Mouse (Mus musculus): Measurements from ENCODE around the gene Adamts4. TPM values are rescaled to one million over a fixed set of nuclear protein-coding genes. Genes with fewer than 3 reads are reported as not detected.

Adamts4 gene
- polyA plus RNA-seq, 1 experiment from 2014 or later = 3.0 TPM

DNA sequence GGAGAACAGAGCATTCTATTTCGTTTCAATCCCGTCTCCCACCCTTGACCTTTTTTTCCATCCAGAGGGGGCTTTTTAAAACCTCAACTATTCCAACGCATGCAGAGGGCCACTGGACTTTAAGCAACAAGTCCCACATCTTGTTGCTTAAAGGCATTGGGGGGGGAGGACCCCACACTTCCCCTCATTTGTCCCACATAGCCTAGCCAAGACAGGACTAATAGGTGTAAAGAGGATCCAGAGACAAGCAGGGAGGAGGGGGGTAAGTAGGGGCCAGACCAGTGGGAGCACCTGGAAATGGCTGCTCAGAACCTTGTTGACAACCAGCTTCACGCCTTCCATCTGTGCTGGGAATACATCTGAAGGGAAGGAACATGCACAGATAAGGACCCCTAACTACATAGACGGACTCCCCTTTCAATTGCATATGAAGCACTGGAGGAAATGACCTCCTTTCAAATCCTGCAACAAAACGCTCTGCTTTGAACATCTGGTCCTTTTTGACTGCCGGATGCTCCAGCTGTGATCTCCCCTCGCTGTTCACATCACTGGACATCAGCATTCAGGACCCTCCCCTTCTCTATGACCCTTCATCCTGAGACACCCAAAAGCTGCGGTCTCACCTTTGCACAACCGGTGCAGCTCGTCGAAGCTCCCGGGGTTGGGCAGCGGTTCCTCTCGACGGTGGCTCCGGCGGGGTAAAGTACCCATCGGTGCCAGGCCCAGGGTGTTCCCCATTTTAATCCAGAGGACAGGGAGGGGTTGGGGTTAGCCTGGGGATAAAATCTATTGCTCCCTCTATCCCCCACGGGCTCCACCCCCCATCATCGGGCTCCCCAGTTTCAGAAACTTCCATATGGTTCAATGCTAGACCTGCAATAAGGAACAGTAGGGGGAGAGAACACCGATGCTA is 28.7 kb upstream of the Adamts4 start:
- WGBS = 5% methylated on average over 22 of the region's 22 CpGs
- no peak; the same call in none of the 2 replicates for ATAC-seq (ENCODE audit: low read depth)

DNA sequence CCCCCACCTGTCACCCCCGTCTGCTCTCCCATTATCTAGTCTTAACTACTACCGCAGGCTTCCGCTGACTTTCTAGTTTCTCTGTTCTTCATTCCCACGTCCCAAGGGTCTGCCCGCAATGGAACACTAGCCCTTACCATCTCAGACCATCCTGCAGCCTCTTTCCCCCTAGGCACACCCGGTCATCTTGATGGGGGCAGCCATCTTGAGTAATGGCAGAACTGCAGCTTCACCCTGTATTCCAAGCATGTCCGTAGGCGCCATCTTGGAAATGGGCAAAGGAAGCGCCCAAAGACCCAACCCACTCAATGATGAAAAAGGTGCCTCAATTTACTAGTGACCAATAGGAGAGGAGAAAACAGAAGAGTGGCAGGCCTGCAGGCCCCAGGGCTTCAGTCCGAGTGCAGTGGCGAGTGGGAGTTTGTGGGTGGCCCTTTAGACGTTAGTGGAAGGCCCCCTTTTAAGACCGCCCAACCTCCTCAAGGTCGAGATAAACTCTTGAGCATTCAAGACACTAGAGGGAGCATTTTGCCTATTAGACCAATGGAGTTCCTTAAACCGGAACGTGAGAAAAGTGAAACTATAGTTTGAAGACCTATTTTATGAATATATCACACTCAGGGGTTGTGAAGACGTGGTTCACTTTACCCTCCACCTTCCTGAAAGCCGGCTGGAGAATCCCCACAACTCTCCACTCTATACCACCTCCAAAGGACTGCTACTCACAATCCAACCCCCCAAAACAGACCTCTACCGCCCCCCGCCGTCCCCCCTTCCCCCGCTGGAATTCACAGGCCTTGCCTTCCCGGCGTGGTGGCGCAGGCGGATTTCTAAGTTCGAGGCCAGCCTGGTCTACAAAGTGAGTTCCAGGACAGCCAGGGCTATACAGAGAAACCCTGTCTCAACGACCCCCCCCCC is 27.7 kb upstream of the Adamts4 start, which contains the start of gene Tomm40l:
Gene Tomm40l (minus strand): TSS at position 277 of the 918 bp plus-strand sequence.
- Histone ChIP-seq H3K27ac (replicated peaks) (peak within 1 kb of the TSS; percentile 63), H3K36me3 (peaks cover 27% of the 10 kb centered on the region), H3K9me3 (no peaks in the 10 kb centered on the region), H3K4me2 (peak within 1 kb of the TSS; percentile 82), H3K9ac (peak within 1 kb of the TSS; percentile 76), H3K4me1 (replicated peaks) (peaks cover 19% of the 10 kb centered on the region), H3K27me3 (no peaks in the 10 kb centered on the region), H3K4me3 (peak within 1 kb of the TSS; percentile 52)
- 2% methylated on average over 28 of the region's 28 CpGs for WGBS
- peak; percentile 95 for ATAC-seq (ENCODE audit: low read depth)

More for the DNA sequence above, 28.7 kb upstream of the Adamts4 start:
- H3K4me2 ChIP-seq = peak overlapping the region; percentile 82
- no peaks in the 10 kb centered on the region for H3K27me3 ChIP-seq
- peaks cover 27% of the 10 kb centered on the region for H3K36me3 ChIP-seq
- H3K9me3 ChIP-seq = no peaks in the 10 kb centered on the region
- H3K4me3 ChIP-seq = peak overlapping the region; percentile 52
- H3K9ac ChIP-seq = peak overlapping the region; percentile 76
- peaks cover 19% of the 10 kb centered on the region for H3K4me1 ChIP-seq (replicated peaks)
- peak overlapping the region; percentile 20; the same call in 1 of the 2 replicates for H3K27ac ChIP-seq (replicated peaks)

DNA sequence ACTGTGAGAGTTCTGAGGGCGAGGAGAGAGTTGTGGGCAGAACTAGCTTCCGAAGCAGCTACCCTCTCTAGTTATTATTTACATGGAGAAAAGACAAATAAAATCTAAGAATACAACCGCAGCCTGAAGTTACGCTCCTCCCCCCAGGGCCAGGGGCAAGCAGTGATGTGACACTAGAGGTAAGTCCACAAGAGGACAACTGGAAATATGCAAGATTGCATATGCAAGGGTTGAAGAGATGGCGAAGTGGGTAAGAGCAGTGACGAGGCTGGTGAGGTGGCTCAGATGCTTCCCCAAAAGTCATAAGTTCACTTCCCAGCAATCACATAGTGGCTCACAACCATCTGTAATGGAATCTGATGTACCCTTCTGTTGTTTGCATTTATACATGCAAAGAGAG is 27.1 kb upstream of the Adamts4 start:
- peaks cover 19% of the 10 kb centered on the region for H3K4me1 ChIP-seq (replicated peaks)
- H3K4me2 ChIP-seq = peak overlapping the region; percentile 82
- no peak overlapping the region for H3K9ac ChIP-seq
- peak overlapping the region; percentile 52; the same call in 1 of the 2 replicates for H3K4me3 ChIP-seq
- H3K27me3 ChIP-seq = no peaks in the 10 kb centered on the region
- ATAC-seq (ENCODE audit: low read depth) = no peak
- H3K36me3 ChIP-seq = peaks cover 21% of the 10 kb centered on the region
- no peaks in the 10 kb centered on the region for H3K9me3 ChIP-seq
- WGBS = 90% methylated on average over 6 of the region's 6 CpGs
- H3K27ac ChIP-seq (replicated peaks) = peak overlapping the region; percentile 63

DNA sequence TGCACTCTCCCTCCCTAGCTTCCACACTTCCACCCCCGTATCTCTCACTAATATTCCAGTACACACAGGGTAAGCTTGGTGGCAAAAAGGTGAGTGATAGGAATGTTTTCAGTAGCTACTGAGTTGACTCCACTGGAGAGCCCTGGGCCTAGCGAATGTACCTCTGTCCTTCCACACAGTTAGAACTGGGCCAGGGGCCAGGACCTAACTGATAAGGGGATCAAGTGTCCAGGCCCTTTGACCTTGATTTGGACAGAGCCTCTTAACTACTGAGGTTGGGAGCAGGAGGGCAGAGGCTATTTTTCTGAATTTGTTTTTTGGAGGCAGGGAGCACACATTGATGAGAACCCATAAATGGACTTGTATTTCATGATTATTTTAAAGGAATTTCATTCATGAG is 26.4 kb upstream of the Adamts4 start:
- H3K27ac ChIP-seq (replicated peaks) = no peak overlapping the region
- H3K36me3 ChIP-seq = peaks cover 15% of the 10 kb centered on the region
- H3K4me1 ChIP-seq (replicated peaks) = peaks cover 19% of the 10 kb centered on the region
- H3K9ac ChIP-seq = no peak overlapping the region
- ATAC-seq (ENCODE audit: low read depth) = no peak
- H3K27me3 ChIP-seq = no peaks in the 10 kb centered on the region
- WGBS = 97% methylated on average over 2 of the region's 2 CpGs
- no peak overlapping the region for H3K4me3 ChIP-seq
- no peak overlapping the region for H3K4me2 ChIP-seq
- no peaks in the 10 kb centered on the region for H3K9me3 ChIP-seq

DNA sequence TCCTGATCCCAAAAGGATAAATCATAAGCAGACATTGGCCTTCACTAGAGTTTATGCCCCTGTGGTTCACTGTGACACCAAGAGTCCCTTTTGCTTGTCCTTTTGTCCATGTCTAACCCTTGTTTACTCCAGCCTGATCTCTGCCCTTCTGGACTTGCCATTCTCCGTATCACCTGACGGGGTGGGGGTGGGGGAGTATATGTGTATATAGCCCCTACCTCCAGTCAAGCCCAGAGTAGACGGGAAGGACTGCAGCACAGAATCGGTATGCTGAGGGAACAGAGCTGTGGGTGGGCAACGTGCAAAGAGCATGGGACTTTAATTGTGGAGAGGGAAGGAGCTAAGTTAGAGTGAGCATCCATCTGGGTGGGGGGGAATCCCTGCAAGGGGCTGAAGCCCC is 25.4 kb upstream of the Adamts4 start, which contains the start of gene Apoa2:
Gene Apoa2 (plus strand): TSS at position 198 of the 400 bp plus-strand sequence.
- no peak for ATAC-seq (ENCODE audit: low read depth)
- Histone ChIP-seq H3K4me2 (no peak within 1 kb of the TSS), H3K9ac (no peak within 1 kb of the TSS), H3K36me3 (peaks cover 5% of the 10 kb centered on the region), H3K27me3 (no peaks in the 10 kb centered on the region), H3K9me3 (no peaks in the 10 kb centered on the region), H3K4me3 (no peak within 1 kb of the TSS), H3K4me1 (replicated peaks) (peaks cover 19% of the 10 kb centered on the region), H3K27ac (replicated peaks) (no peak within 1 kb of the TSS)
- WGBS = 83% methylated on average over 5 of the region's 5 CpGs

DNA sequence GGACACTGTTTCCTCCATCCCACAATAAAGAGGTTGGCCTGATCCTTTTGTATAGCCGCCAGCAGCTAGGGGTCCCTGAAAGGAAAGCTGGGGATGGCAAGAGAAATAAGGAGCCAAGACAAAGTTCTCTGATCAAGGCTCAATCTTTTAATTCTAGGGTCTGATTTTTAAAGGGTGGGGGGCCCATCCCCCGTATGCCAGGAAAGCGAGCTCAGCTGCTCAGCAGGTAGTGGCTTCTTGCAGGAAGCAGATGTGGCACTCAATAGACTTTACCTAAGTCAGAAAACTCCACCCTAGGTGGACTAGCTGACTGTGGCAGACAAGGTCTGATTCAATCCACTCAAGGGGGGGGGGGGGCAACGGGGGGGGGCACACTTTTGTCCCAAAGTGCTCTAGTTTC is 23.4 kb upstream of the Adamts4 start:
- Histone ChIP-seq H3K36me3 (no peaks in the 10 kb centered on the region), H3K27me3 (no peaks in the 10 kb centered on the region), H3K4me3 (no peak overlapping the region), H3K4me2 (no peak overlapping the region), H3K27ac (replicated peaks) (no peak overlapping the region), H3K9ac (no peak overlapping the region), H3K4me1 (replicated peaks) (peaks cover 6% of the 10 kb centered on the region), H3K9me3 (no peaks in the 10 kb centered on the region)
- ATAC-seq (ENCODE audit: low read depth) = no peak
- 53% methylated on average over 4 of the region's 4 CpGs for WGBS

DNA sequence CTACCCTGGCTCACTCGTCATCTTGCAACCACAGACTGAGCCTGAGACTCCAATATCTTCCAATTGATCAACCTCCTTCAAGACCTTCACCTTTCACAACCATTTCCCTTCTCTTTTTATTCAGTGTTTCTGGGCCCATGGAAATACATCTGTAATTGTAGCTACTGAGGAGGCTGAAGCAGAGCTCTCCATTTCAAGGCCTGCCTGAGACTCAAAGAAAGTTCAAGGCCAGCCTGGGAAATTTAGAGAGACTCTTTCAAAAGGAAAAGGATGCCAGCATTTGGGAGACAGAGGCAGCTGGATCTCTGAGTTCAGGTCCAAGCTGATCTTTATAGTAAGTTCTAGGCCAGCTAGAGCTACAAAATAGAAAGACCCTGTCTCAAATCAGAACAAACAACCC is 22.3 kb upstream of the Adamts4 start:
- H3K9me3 ChIP-seq = no peaks in the 10 kb centered on the region
- no peak overlapping the region for H3K4me3 ChIP-seq
- no peaks in the 10 kb centered on the region for H3K36me3 ChIP-seq
- WGBS = 85% methylated on average over 1 of the region's 1 CpGs
- 0 out of 2 replicates have a peak, but pooled peaks cover 3% of the 10 kb centered on the region for H3K4me1 ChIP-seq (replicated peaks)
- no peak for ATAC-seq (ENCODE audit: low read depth)
- H3K4me2 ChIP-seq = no peak overlapping the region
- no peak overlapping the region for H3K9ac ChIP-seq
- no peak overlapping the region for H3K27ac ChIP-seq (replicated peaks)
- H3K27me3 ChIP-seq = no peaks in the 10 kb centered on the region

DNA sequence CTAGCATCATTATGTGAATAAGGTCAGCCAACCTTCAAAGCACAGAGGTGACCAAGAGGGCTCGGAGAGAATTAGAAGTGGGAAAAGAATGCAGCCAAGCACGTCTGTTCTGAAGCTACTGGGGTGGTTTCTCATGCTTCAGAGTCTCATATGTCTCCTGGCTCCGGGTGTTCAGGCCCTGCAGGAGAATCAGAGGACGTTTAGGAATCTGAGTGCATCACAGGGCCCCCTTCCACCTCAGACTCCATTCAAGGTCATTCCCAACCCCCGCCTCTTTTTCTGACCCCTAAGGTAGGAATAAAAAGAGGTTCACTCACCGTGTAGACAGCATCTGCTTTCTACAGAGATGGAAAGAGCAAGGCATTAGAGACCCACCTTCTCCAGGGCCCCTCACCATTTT is 20.5 kb upstream of the Adamts4 start:
- Histone ChIP-seq H3K27me3 (no peaks in the 10 kb centered on the region), H3K36me3 (peaks cover 17% of the 10 kb centered on the region), H3K27ac (replicated peaks) (no peak overlapping the region), H3K9me3 (no peaks in the 10 kb centered on the region), H3K4me1 (replicated peaks) (no peaks in the 10 kb centered on the region), H3K4me2 (no peak overlapping the region), H3K4me3 (no peak overlapping the region), H3K9ac (no peak overlapping the region)
- WGBS = 58% methylated on average over 6 of the region's 6 CpGs
- ATAC-seq (ENCODE audit: low read depth) = no peak

DNA sequence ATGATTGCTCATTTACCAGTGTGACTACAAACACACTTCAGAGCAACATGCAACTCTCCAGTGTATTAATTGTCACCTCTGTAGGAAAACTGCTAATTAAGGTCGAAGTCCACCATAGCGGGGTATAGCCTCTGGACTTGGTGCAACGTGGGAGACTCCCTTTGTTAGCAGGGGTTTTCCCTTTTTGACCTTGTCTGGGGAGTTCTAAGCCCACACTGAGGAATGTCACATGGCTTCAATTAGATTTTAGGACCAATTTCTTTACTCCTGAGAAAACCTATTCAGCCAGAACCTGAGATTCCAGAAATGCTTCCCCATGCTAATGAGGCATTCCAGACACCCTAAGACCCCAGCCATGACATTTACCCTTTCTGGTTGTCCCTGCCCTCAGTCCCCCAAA is 20.0 kb upstream of the Adamts4 start:
- Histone ChIP-seq H3K4me3 (no peak overlapping the region), H3K27me3 (no peaks in the 10 kb centered on the region), H3K4me2 (no peak overlapping the region), H3K27ac (replicated peaks) (no peak overlapping the region), H3K9me3 (no peaks in the 10 kb centered on the region), H3K36me3 (peaks cover 21% of the 10 kb centered on the region), H3K9ac (no peak overlapping the region), H3K4me1 (replicated peaks) (no peaks in the 10 kb centered on the region)
- ATAC-seq (ENCODE audit: low read depth) = no peak
- 62% methylated on average over 3 of the region's 3 CpGs for WGBS

DNA sequence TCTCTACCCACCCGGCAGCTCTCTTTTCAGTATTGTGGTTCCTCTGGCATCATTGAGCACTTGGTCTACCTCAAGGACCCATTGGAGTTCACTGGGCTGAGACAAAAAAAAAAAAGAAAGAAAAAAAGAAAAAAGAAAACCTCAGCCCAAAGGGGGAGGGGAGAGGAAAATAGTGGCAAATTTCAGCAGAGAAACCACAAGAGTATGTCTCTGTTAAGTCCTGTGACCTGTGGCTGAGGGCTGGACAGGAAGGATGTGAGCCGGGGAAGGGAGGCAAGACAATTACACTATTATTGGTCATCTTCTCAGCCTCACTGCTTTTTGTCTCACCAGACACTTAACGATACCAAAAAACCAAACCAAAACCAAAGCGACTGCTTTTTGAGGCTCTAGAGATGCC is 18.4 kb upstream of the Adamts4 start:
- WGBS = 76% methylated on average over 4 of the region's 4 CpGs
- no peaks in the 10 kb centered on the region for H3K9me3 ChIP-seq

DNA sequence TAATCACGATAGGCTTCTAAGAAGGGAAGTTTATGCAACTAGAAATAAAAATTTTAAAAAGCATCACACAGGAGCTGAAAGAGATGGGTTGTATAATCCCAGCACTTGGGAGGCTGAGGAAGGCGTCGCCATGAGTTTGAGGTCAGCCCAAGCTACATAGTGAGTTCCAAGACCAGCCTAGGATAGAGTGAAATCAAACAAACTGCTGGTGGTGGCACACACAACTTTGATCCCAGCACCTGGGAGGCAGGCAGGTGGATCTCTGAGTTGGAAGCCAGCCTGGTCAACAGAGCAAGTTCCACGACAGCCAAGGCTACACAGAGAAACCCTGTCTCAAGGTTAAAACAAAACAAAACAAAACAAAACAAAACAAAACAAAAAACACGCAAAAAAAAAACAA is 17.9 kb upstream of the Adamts4 start:
- no peak overlapping the region for H3K27ac ChIP-seq (replicated peaks)
- H3K4me1 ChIP-seq (replicated peaks) = no peaks in the 10 kb centered on the region
- 88% methylated on average over 5 of the region's 5 CpGs for WGBS
- H3K4me2 ChIP-seq = no peak overlapping the region
- H3K36me3 ChIP-seq = peaks cover 43% of the 10 kb centered on the region
- ATAC-seq (ENCODE audit: low read depth) = no peak
- no peak overlapping the region for H3K9ac ChIP-seq
- no peak overlapping the region for H3K4me3 ChIP-seq
- H3K9me3 ChIP-seq = no peaks in the 10 kb centered on the region
- no peaks in the 10 kb centered on the region for H3K27me3 ChIP-seq

More for the DNA sequence above, 18.4 kb upstream of the Adamts4 start:
- H3K4me3 ChIP-seq = no peak overlapping the region
- no peak overlapping the region for H3K4me2 ChIP-seq
- H3K27ac ChIP-seq (replicated peaks) = no peak overlapping the region
- no peak overlapping the region for H3K9ac ChIP-seq
- ATAC-seq (ENCODE audit: low read depth) = no peak
- no peaks in the 10 kb centered on the region for H3K4me1 ChIP-seq (replicated peaks)
- no peaks in the 10 kb centered on the region for H3K27me3 ChIP-seq
- H3K36me3 ChIP-seq = peaks cover 38% of the 10 kb centered on the region

Data from neural tube, embryonic 13.5 days (tissue).